Mouse (Mus musculus) embryonic facial prominence, embryonic 13.5 days (tissue): ENCODE measurements at regions not wholly inside any gene's neighbourhood (a gene's known extent, or its start where the extent isn't known, plus 50 kb on each side); places are given as distances from the start of the nearest gene placed in this dataset.
A peak's percentile ranks its signal among the peaks of the same experiment; 100 is the strongest.

ENCODE experiments used
- ATAC-seq: fragments of 200-750 bp; cut with Nextera tagmentation; 2 replicates; pipeline ENCODE4 v1.8.0; 2017; ENCODE audit warnings: low read depth; ENCODE audit not compliant: insufficient number of reproducible peaks, insufficient read depth, low FRiP score, low TSS enrichment
- H3K27ac ChIP-seq: fragments of 300-500 bp; sonication (generic); 2 replicates; pipeline ENCODE4 v1.5.1; 2015; ENCODE audit warnings: moderate library complexity, mild to moderate bottlenecking, inconsistent platforms
- H3K27me3 ChIP-seq: fragments of 300-500 bp; sonication (generic); 2 replicates; pipeline ENCODE4 v1.6.1; 2015; ENCODE audit warnings: mild to moderate bottlenecking, inconsistent platforms
- H3K36me3 ChIP-seq: fragments of 300-500 bp; sonication (generic); 2 replicates; pipeline ENCODE4 v1.6.1; 2015; ENCODE audit warnings: mild to moderate bottlenecking, inconsistent platforms
- H3K4me1 ChIP-seq: fragments of 300-500 bp; sonication (generic); 2 replicates; pipeline ENCODE4 v1.6.1; 2015; ENCODE audit warnings: inconsistent platforms
- H3K4me2 ChIP-seq: fragments of 300-500 bp; sonication (generic); 2 replicates; pipeline ENCODE4 v1.6.1; 2015; ENCODE audit warnings: moderate library complexity, mild to moderate bottlenecking, inconsistent platforms
- H3K4me3 ChIP-seq: fragments of 300-500 bp; sonication (generic); 2 replicates; pipeline ENCODE4 v1.5.1; 2015; ENCODE audit warnings: mild to moderate bottlenecking, inconsistent platforms
- H3K9ac ChIP-seq: fragments of 300-500 bp; sonication (generic); 2 replicates; pipeline ENCODE4 v1.6.1; 2015; ENCODE audit warnings: mild to moderate bottlenecking, inconsistent platforms
- H3K9me3 ChIP-seq: fragments of 300-500 bp; sonication (generic); 2 replicates; pipeline ENCODE4 v1.6.1; 2016; ENCODE audit warnings: inconsistent platforms
- WGBS: fragments of 180-500 bp; shearing (Covaris S2); methylation state at CpG from one replicate; pipeline ENCODE4 v1.1.7; 2015; ENCODE audit warnings: mixed read lengths; 5-methylcytosine and 5-hydroxymethylcytosine counted together

GRCm38 (mm10) chr12:31179536-31179935, 61.0 kb upstream of the Gm6993 start:
- Histone ChIP-seq H3K9ac (no peak overlapping the region), H3K4me2 (no peak overlapping the region), H3K4me1 (peaks cover 25% of the 10 kb centered on the region), H3K4me3 (no peak overlapping the region), H3K36me3 (no peaks in the 10 kb centered on the region), H3K27me3 (no peaks in the 10 kb centered on the region), H3K9me3 (peaks cover 3% of the 10 kb centered on the region; the same call in 1 of the 2 replicates), H3K27ac (no peak overlapping the region)
- 41% methylated on average over 6 of the region's 6 CpGs for WGBS
- ATAC-seq = no peak

- 62% methylated on average over 4 of the region's 4 CpGs for WGBS
- ATAC-seq = no peak
- peak overlapping the region; percentile 80; the same call in 1 of the 2 replicates for H3K27ac ChIP-seq
These were observed 56.9 kb upstream of the Gm6993 start for GRCm38 (mm10) chr12:31183632-31184031.

GRCm38 (mm10) chr12:31184217-31184975, 56.2 kb upstream of the Gm6993 start:
- H3K9me3 ChIP-seq = no peaks in the 10 kb centered on the region
- H3K9ac ChIP-seq = no peak overlapping the region; the same call in 1 of the 2 replicates
- peak overlapping the region; percentile 80 for H3K27ac ChIP-seq
- no peaks in the 10 kb centered on the region for H3K36me3 ChIP-seq
- 21% methylated on average over 11 of the region's 11 CpGs for WGBS
- ATAC-seq = no peak
- peaks cover 42% of the 10 kb centered on the region for H3K4me1 ChIP-seq
- H3K27me3 ChIP-seq = no peaks in the 10 kb centered on the region
- H3K4me3 ChIP-seq = no peak overlapping the region
- peak overlapping the region; percentile 24; the same call in 1 of the 2 replicates for H3K4me2 ChIP-seq

More at GRCm38 (mm10) chr12:31183632-31184031, 56.9 kb upstream of the Gm6993 start:
- no peaks in the 10 kb centered on the region for H3K9me3 ChIP-seq
- no peak overlapping the region for H3K4me2 ChIP-seq
- H3K27me3 ChIP-seq = no peaks in the 10 kb centered on the region
- H3K4me1 ChIP-seq = peaks cover 42% of the 10 kb centered on the region
- H3K9ac ChIP-seq = no peak overlapping the region
- no peak overlapping the region for H3K4me3 ChIP-seq
- H3K36me3 ChIP-seq = no peaks in the 10 kb centered on the region

- ATAC-seq = peak; percentile 69; the same call in 1 of the 2 replicates
- Histone ChIP-seq H3K4me1 (peaks cover 42% of the 10 kb centered on the region), H3K9ac (no peak overlapping the region), H3K9me3 (no peaks in the 10 kb centered on the region), H3K4me3 (no peak overlapping the region), H3K36me3 (no peaks in the 10 kb centered on the region), H3K27ac (peak overlapping the region; percentile 80), H3K4me2 (no peak overlapping the region), H3K27me3 (no peaks in the 10 kb centered on the region)
- 35% methylated on average over 9 of the region's 9 CpGs for WGBS
These were observed 55.2 kb upstream of the Gm6993 start for GRCm38 (mm10) chr12:31185177-31185932.

GRCm38 (mm10) chr12:31185933-31186845, 54.4 kb upstream of the Gm6993 start:
- ATAC-seq = no peak
- Histone ChIP-seq H3K4me1 (peaks cover 40% of the 10 kb centered on the region), H3K4me3 (no peak overlapping the region), H3K4me2 (no peak overlapping the region), H3K9me3 (no peaks in the 10 kb centered on the region), H3K27me3 (no peaks in the 10 kb centered on the region), H3K27ac (peak overlapping the region; percentile 80), H3K36me3 (no peaks in the 10 kb centered on the region), H3K9ac (no peak overlapping the region)
- 58% methylated on average over 8 of the region's 8 CpGs for WGBS

GRCm38 (mm10) chr12:31188011-31188576, 52.5 kb upstream of the Gm6993 start:
- Histone ChIP-seq H3K27ac (no peak overlapping the region), H3K4me3 (no peak overlapping the region), H3K27me3 (no peaks in the 10 kb centered on the region), H3K4me2 (no peak overlapping the region), H3K4me1 (peaks cover 35% of the 10 kb centered on the region), H3K36me3 (no peaks in the 10 kb centered on the region), H3K9ac (no peak overlapping the region), H3K9me3 (no peaks in the 10 kb centered on the region)
- no peak for ATAC-seq
- 85% methylated on average over 2 of the region's 2 CpGs for WGBS

GRCm38 (mm10) chr12:31190265-31190664, 50.3 kb upstream of the Gm6993 start:
- no peak overlapping the region for H3K27ac ChIP-seq
- H3K27me3 ChIP-seq = no peaks in the 10 kb centered on the region
- peaks cover 16% of the 10 kb centered on the region for H3K4me1 ChIP-seq
- no peak overlapping the region for H3K9ac ChIP-seq
- WGBS = 50% methylated on average over 4 of the region's 4 CpGs
- no peak overlapping the region for H3K4me2 ChIP-seq
- H3K4me3 ChIP-seq = no peak overlapping the region
- no peak for ATAC-seq
- no peaks in the 10 kb centered on the region for H3K36me3 ChIP-seq
- no peaks in the 10 kb centered on the region for H3K9me3 ChIP-seq
